Mouse (Mus musculus) cerebellum, adult (tissue): Measurements from ENCODE around the gene Chrdl1.

Experiments used
- ATAC-seq: cut with Nextera tagmentation; 2 replicates; pipeline ENCODE4 v1.9.2; 2017; ENCODE audit warnings: mild to moderate bottlenecking, moderate library complexity, mixed read lengths; ENCODE audit not compliant: insufficient number of reproducible peaks, low FRiP score, low TSS enrichment

Chrdl1 gene

DNA sequence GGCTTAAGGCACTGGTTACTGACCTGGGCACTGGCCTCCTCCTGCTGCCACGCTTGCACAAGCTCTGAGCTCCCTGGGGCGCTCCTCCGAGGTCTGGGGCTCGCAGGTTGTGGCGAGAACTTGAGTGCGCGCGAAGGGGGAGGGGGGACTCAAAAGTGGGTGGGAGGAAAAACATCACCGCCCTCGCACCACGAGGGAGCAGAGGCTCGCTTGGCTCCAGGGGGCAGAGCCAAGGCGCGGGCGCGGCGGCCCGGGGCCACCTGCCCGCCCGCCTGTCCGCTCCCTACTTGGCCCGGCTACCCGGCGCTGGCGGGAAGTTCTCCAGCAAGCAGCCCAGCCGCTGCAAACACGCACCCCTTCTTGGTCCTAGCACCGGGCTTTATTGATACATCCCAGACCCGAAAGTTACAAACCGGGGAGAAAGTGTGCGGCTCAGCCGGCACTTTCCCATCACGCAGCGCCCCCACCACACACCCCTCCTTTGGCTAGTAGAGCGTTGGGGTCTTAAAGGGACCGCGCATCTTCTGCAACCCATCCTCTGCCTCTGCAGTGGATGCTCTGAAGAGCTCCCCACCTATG lies at the start of gene Chrdl1:
Gene Chrdl1, minus strand, starts transcription at position 472 of the 579 bp plus-strand sequence.
- ATAC-seq = no peak

DNA sequence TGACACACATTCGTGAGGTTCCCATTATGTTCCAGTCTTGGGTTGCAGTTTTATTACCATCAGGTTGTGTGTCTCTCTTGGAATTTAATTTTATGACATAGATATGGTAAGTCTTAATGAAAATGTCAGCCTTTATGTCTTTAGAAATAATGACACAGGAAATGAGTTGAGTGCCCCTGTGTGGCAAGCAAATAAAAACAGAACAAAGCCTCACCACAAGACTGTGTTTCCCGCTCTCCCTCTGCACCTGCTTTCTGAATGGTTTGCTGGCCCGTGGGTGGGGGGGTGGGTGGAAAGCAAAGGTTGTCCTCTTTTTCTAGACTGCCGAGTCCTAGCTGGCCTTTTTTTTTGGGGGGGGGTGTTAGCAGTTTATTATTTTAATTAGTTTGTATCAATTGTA lies 48.6 kb upstream of the Chrdl1 start:
- ATAC-seq = no peak

DNA sequence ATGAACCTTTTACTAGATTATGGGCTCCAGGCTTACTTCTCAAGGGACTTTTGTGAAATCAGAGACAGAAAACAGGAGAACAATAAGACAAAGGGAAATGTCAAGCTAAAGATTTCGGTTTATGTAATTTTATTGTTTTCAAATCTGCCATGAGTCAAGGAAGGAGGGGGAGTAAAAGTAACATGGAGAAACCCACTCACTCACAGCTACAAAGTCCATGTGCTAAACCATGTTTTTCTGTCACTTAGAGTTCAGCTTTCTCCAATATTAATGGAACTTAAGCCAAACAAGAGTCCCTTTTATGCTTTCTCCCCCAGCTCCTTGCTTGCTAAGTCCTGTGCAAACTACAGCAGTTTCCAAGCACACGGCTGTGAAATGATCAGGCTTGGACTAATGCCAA lies 10.5 kb upstream of the Chrdl1 start:
- no peak for ATAC-seq

DNA sequence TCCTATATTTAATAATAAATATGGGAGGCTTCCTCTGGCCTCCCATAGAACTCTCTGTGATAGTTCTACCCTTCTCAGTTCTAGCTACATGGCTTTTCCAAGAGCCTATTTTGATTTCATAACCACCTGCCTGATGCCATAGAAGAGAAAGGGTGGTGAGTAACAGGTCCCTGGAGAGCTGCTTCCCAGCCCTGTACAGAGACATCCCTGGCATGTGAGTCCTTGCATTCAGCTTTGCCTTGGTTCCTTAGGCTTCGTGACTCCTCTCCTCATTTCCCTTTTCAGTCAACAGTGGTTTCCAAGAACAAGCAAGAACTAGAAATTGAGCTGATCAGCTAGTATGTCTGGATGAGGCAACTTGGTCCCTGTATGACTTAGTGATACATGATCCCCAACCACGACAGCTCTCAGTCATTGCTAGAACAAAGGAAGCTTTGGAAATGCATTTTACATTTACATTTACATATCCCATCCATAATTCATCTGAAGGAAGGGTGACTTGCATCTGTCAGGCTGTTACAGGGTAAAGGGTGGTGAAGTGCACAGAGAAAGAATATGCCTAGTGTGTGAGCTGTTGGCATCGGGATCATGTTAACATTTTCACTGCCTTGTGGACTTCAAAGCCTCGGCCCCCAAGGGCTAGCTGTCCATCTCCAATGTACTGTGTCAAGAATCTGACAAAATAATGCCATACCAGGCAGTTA lies 27.7 kb downstream of the Chrdl1 start:
- no peak for ATAC-seq

DNA sequence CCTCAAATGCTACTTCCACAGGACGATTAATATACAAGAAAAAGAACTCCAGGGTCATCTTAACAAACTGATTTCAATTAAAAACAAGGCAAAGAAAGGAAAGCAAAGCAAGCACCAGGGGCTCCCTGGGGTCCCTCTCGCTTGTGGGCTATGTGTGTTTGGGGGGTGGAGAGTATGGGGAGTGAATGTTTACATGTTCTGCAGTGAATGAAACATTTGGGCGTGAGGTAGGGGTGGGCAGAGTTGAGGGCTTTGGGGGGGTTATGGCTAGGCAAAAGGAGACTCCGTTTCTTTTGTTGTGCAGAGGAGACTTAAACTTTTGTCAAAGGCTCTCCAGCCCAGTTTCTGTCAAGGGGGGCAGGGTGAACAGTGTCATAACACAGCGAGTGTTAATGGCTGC lies 46.8 kb downstream of the Chrdl1 start:
- ATAC-seq = no peak

DNA sequence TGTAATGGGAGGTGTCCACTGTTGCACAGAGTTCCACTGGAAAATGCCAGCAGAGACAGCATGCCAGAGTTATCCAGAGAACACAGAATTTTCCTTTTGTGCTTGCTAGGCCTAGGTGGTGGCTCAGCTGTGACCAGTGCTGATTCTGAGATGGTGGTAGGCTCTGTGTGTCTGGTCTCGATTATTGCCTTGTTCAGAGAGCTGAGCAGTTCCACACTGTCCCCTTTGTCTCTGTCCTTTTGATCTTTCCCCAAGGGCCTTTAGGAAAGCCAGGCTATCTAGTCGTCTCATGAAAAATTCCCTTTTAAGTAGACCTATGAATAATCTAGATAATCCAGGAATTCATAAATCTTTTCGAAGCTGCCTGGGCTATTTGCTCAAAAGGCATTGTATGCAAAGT lies 47.3 kb downstream of the Chrdl1 start:
- ATAC-seq = no peak

DNA sequence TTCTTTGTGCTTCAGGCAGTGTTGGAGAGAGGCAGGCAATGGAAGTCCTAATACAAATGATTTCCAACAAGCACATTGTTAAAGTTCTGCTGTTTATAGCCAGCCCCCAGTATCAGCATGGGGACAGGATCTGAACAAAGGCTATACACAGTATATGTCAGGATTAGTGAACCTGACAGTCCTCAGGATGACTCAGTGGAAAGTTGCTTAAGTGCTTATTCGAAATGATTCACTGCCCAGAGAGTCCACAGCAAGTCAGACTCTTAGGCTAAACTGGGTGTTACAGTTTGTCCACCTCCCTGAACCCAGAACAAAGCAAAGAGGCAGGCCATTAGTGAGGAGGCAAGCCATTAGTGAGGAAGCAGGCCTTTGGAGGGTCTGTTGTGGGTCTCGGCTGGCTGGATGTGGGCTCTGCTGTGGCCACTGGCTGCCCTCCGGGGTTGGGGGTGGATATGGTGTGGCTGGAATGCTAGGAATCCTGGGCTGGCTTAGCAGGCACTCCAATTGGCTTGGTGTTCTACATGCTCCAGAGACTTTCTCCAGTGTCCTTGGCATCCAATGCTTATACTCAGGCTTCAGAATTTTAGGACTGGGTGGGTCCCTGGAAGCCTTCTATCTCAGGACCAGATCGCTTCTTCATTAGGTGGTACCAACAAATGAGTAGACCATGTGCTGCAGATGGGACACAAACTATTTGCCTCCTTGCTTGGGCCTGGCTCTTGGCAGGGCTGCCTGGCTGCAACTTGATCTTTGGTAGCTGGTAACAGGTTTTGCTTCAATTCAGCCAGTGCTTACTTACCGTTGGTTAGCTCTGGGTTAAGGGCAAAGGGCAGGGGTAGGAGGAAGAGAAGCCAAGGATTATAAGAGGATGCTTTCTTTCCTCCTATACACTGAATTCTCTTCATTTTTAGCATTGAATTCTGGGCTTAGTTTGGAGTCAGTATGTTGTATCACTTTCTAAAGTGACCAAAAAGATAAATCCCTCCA lies 49.3 kb downstream of the Chrdl1 start:
- no peak for ATAC-seq

DNA sequence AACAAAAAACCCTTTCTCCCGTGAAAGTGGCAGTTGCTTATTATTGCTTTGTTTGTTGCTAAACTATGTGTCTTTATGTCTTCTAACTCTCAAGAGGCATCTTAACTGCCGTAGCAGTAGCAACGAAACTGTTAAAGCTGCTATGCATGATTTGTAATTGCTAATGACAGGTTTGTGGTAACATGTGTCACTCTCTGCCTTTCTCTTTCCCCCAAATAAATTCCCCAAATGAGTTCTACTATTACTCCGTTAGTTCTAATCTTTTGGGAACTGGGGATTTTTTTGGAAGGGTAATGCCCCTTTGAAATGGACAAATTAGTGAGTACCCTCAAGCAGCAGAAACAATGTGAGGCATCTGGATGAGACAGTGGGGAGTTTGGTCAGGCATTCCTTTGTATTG lies 55.9 kb downstream of the Chrdl1 start:
- no peak for ATAC-seq

DNA sequence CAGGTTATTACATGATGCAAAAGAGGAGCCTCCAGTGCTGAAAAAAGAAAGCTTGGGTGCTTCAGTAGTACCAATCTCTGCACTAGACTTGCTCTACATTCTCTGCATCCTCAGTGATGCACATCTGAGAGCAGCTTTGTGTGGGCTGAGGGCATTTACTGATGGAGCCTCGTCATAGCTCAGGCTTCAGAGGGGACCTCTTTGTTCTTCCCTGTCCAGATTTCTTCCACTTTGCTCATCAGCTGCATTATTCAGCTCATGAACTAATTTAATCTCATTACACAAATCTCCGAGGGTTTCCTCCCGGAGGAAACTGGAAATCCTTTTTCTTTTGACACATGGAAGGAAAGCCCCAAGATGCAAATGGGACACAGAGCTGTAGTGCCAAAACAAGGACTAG lies 56.5 kb downstream of the Chrdl1 start:
- ATAC-seq = no peak

DNA sequence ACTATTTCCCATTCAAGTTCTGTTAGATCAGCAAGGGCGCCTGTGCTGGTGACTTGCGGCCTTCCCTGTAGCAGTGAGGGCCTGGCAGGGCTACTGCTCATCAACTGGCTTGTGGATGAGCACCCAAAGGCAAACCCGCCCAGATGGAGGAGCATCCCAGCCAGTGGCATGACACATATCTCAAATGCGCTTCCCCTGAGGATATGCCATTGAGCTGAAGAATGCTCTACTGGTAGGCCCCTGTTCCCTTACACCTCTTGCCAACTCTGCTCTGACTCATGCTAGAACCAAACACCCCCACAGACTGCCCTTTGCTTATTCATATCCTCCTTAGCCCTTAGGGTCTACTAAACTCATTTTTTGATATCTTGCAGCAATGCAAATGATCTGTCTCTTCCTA lies 57.4 kb downstream of the Chrdl1 start:
- no peak for ATAC-seq

DNA sequence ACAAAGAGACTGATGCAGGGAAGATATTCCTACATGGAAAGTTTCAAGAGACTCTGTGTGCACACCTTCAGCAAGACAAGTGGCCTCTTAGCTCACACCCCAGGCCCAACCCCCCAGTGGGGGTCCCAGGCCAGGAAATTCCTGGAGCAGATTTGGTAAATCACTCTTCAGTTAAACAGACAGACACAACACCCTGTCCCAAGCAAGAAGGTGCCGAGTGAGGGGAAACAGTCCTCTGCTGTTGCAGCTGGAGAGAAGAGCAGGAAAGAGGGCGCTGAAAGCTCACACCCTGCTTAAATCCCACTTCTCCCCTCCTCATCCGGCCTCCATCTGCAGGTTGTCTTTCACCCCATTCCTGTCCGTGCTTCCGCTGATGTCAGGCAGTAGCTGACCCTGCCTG lies 58.2 kb downstream of the Chrdl1 start:
- ATAC-seq = no peak

DNA sequence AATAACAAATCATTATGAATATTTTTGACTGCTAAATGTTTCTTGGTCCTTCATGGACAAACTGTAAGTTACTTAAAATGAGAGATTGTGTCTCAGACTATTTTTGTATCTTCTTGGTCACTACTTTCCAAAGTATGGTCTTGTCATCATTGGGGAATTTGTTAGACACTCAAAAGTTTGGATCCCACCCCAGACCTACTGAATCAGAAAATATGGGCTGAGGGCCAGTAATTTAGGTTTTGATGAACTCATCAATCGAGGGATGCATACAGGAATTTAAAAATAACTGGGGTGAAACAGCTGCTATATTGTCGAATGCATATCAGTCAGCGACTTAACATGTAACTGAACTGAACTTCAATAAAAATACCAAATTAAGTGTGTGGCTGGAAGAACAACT lies 80.9 kb downstream of the Chrdl1 start:
- ATAC-seq = no peak

DNA sequence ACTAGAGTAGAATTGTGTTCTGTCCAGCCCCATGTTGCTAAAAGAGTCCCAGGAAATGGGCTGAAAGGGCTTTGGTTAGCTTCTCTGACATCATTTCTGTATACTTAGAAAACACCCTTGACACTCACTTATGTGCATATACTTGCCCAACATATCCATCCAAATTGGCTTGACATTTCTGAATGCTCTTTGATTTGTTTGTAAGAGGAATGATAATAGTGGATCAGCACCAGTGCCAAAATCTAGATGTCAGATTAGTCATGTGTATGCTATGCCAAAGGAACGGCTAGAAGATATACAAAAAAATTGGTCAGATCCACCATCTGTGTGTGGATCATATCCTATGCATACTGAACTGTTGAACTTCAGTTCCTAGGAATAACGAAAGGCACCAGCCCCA lies 99.3 kb downstream of the Chrdl1 start:
- ATAC-seq = no peak

DNA sequence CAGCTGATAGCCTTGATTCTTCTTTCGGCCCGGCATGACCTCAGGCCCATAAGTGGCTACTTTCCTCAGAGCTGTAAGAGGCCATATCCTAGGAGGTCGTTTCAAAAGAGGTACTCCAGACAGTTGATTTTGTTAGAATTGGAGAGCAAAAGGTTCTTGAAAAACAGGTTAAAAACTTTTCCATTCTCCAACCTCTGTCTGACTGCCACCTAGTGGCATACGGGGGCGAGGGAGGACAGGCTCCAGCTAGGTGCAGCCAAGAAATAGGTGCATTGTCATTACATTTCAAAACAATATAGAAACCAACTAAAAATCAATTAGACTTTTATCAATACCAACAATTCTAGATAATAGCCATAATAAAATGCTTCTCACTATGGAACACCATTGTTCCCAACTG lies 118.9 kb downstream of the Chrdl1 start:
- no peak for ATAC-seq

DNA sequence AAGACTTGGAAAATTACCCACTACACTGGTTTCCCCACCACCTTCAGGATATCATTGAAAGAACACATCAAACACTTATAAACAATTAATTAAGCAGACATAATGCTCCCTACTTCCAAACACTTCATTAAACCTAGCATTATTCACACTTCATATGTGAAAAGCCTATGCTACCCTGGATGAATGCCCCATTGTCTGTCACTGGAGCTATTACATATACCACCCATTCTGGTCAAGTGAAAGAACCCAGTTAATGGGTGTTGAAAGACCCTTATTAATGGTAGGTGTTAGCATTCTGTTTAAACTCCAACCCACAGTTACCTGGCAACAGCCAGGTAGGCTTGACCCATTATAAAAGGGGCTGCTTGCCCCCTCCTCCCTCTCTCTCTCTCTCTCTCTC lies 143.4 kb downstream of the Chrdl1 start:
- no peak for ATAC-seq
